Mouse (Mus musculus) forebrain, embryonic 10.5 days (tissue): ENCODE measurements around the gene She. TPM values are rescaled to one million over a fixed set of nuclear protein-coding genes. Genes with fewer than 3 reads are reported as not detected.

ENCODE experiments used
- DNase-seq: peaks from one replicate; pipeline ENCODE4 v3.0.0-alpha.2; 2017; ENCODE audit warnings: low spot score; ENCODE audit errors: extremely low spot score
- H3K27ac ChIP-seq: fragments of 300-500 bp; sonication (generic); 2 replicates; pipeline ENCODE4 v1.5.1; 2016; ENCODE audit warnings: mild to moderate bottlenecking
- H3K27me3 ChIP-seq: fragments of 300-500 bp; sonication (generic); 2 replicates; pipeline ENCODE4 v1.6.1; 2016; ENCODE audit warnings: mild to moderate bottlenecking; ENCODE audit not compliant: poor library complexity, severe bottlenecking
- H3K36me3 ChIP-seq: fragments of 300-500 bp; sonication (generic); replicated peaks from 2 replicates; pipeline ENCODE4 v1.6.1; 2016; ENCODE audit warnings: mild to moderate bottlenecking, moderate library complexity
- H3K4me1 ChIP-seq: fragments of 300-500 bp; sonication (generic); 2 replicates; pipeline ENCODE4 v1.6.1; 2016
- H3K4me3 ChIP-seq: fragments of 300-500 bp; sonication (generic); 2 replicates; pipeline ENCODE4 v1.5.1; 2016; ENCODE audit warnings: mild to moderate bottlenecking, moderate library complexity
- H3K9me3 ChIP-seq: fragments of 300-500 bp; sonication (generic); 2 replicates; pipeline ENCODE4 v1.6.1; 2016; ENCODE audit warnings: mild to moderate bottlenecking, moderate library complexity
- WGBS: fragments of 180-500 bp; shearing (Covaris S2); methylation state at CpG from one replicate; pipeline ENCODE4 v1.1.7; 2016; 5-methylcytosine and 5-hydroxymethylcytosine counted together
- polyA plus RNA-seq: library from polyadenylated mRNA; unstranded; fragments of >200 nt; fragmentation: Nextera tagmentation; extraction: Ambion mirVana; gene quantifications from 2 replicates; pipeline ENCODE4 v1.2.1, GENCODE M21; 2016

Gene She
- polyA plus RNA-seq, 1 experiment from 2014 or later, result 2.3 TPM

GRCm38 (mm10) chr3:89801507-89801847, 29.7 kb upstream of the She start:
- WGBS, result 52% methylated on average over 3 of the region's 3 CpGs
- no peak for DNase-seq
- H3K4me1 ChIP-seq, result peaks cover 12% of the 10 kb centered on the region
- H3K4me3 ChIP-seq, result no peak overlapping the region
- H3K9me3 ChIP-seq, result no peaks in the 10 kb centered on the region
- H3K36me3 ChIP-seq, result no peaks in the 10 kb centered on the region
- H3K27ac ChIP-seq, result no peak overlapping the region
- H3K27me3 ChIP-seq, result peaks cover 9% of the 10 kb centered on the region; the same call in 1 of the 2 replicates

DNA sequence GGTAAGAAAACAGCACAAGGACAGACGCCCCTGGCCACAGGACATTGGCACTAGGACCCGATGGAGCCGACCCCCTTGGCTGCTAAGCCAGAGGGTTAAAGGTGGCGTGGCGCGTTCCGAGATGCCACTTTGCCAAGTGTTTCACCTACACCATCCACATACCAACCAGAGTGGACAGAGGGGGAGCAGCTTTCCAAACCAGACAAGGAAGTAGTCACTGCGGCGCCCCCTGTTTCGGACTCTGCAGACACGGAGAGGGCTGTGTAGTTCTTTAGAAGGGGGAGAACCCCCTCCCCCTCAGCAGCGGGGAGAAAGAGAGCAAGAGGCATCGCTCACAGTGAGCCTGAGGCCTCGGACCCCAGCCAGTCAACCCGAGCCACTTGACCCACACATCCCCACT, 28.3 kb upstream of the She start:
- peaks cover 9% of the 10 kb centered on the region; the same call in 1 of the 2 replicates for H3K27me3 ChIP-seq
- H3K4me3 ChIP-seq, result no peak overlapping the region
- peaks cover 12% of the 10 kb centered on the region for H3K4me1 ChIP-seq
- H3K36me3 ChIP-seq, result no peaks in the 10 kb centered on the region
- no peak overlapping the region for H3K27ac ChIP-seq
- WGBS, result 71% methylated on average over 15 of the region's 15 CpGs
- no peak for DNase-seq
- no peaks in the 10 kb centered on the region for H3K9me3 ChIP-seq

DNA sequence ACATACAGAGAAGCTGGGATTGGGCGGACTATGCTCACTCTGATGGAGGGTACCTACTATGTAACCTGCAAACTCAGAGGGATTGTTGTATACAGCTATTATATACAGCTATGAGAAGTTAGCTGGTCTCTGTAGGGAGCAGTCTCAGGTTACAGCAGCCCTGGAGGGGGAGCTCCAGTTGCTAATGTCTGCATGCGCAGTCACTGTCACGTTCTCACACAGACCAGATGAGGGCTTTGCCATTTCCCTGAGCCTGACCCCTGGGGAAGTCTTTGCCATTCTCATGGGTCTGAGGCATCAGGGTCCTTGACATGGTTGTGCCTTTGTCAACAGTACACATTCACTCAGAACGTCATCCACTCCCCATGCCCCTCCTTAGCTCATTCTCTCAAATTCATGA, 26.0 kb upstream of the She start:
- no peaks in the 10 kb centered on the region for H3K36me3 ChIP-seq
- no peaks in the 10 kb centered on the region for H3K27me3 ChIP-seq
- no peaks in the 10 kb centered on the region for H3K9me3 ChIP-seq
- H3K4me1 ChIP-seq, result 0 out of 2 replicates have a peak, but pooled peaks cover 3% of the 10 kb centered on the region
- DNase-seq, result no peak
- 64% methylated on average over 4 of the region's 4 CpGs for WGBS
- H3K27ac ChIP-seq, result no peak overlapping the region
- no peak overlapping the region for H3K4me3 ChIP-seq

GRCm38 (mm10) chr3:89806751-89807150, 24.4 kb upstream of the She start:
- 93% methylated on average over 2 of the region's 2 CpGs for WGBS
- Histone ChIP-seq H3K27ac (no peak overlapping the region), H3K36me3 (no peaks in the 10 kb centered on the region), H3K4me3 (no peak overlapping the region), H3K9me3 (no peaks in the 10 kb centered on the region; the same call in 1 of the 2 replicates), H3K4me1 (0 out of 2 replicates have a peak, but pooled peaks cover 2% of the 10 kb centered on the region), H3K27me3 (no peaks in the 10 kb centered on the region)
- DNase-seq, result no peak

DNA sequence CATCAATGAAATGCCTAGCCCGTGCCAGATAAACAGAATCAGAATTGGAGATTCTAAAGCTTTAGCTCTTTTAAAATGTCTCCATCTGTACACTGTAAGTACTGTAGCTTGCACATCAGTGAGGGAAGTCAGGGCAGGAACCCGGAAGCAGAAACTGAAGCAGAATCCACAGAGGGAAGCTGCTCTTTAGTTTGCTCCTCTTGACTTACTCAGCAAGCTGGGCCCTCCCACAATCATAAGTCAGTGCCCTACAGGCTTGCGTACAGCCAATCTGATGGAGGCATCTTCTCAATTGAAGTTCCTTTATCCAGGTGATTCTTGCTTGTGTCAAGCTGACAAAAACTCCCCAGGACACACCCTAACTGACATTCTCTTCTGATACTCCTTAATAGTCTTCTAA, 24.0 kb upstream of the She start:
- Histone ChIP-seq H3K36me3 (no peaks in the 10 kb centered on the region), H3K4me3 (no peak overlapping the region), H3K9me3 (no peaks in the 10 kb centered on the region; the same call in 1 of the 2 replicates), H3K4me1 (no peaks in the 10 kb centered on the region), H3K27ac (no peak overlapping the region), H3K27me3 (no peaks in the 10 kb centered on the region)
- 91% methylated on average over 3 of the region's 3 CpGs for WGBS
- DNase-seq, result no peak

- H3K9me3 ChIP-seq, result no peaks in the 10 kb centered on the region; the same call in 1 of the 2 replicates
- DNase-seq, result no peak
- 86% methylated on average over 5 of the region's 5 CpGs for WGBS
- no peaks in the 10 kb centered on the region for H3K27me3 ChIP-seq
- H3K4me3 ChIP-seq, result no peak overlapping the region
- no peak overlapping the region for H3K27ac ChIP-seq
- H3K4me1 ChIP-seq, result no peaks in the 10 kb centered on the region
- H3K36me3 ChIP-seq, result no peaks in the 10 kb centered on the region
These were observed 23.3 kb upstream of the She start for GRCm38 (mm10) chr3:89807881-89808280.

GRCm38 (mm10) chr3:89808638-89809037, 22.5 kb upstream of the She start:
- no peaks in the 10 kb centered on the region; the same call in 1 of the 2 replicates for H3K9me3 ChIP-seq
- H3K27me3 ChIP-seq, result no peaks in the 10 kb centered on the region
- 67% methylated on average over 9 of the region's 9 CpGs for WGBS
- no peak overlapping the region for H3K27ac ChIP-seq
- DNase-seq, result no peak
- no peak overlapping the region for H3K4me3 ChIP-seq
- H3K4me1 ChIP-seq, result no peaks in the 10 kb centered on the region
- no peaks in the 10 kb centered on the region for H3K36me3 ChIP-seq

DNA sequence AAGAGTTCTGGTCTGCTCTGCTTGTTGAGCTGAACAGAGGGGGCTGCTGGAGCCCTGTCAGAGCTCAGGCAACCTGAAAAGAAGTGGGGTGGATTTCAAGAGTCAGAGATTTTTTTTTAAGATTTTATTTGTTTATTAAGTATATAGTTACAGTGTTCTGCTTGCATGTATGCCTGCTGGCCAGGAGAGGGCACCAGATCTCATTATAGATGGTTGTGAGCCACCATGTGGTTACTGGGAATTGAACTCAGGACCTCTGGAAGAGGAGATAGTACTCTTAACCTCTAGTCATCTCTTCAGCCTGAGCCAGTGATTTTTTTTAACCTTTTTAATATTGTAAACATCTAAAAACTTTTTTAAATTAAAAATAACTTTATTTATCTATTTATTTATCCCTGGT, 20.3 kb upstream of the She start:
- no peaks in the 10 kb centered on the region for H3K27me3 ChIP-seq
- no peak for DNase-seq

DNA sequence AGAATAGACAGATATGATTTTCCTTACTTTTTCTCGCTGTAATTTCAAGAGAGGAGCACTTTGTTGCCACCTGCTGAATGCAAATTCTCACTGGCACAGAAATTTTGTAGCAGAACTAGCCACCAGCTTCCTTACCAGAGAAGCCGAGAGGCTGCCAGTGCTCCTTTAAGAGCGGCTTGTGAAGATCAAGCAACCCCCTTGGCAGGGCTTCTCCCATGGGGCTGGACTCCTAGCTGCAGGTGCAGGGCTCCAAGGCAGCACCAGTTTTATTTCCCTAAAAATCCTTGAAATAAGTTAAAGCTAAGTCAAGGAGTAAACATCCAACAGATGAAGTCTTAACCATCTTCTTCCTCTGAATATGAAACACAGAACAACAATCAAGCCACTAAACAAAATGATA, 19.0 kb upstream of the She start:
- H3K27ac ChIP-seq, result no peak overlapping the region
- 75% methylated on average over 3 of the region's 3 CpGs for WGBS
- H3K36me3 ChIP-seq, result no peaks in the 10 kb centered on the region
- H3K4me1 ChIP-seq, result no peaks in the 10 kb centered on the region
- no peaks in the 10 kb centered on the region for H3K27me3 ChIP-seq
- no peak for DNase-seq
- H3K9me3 ChIP-seq, result no peaks in the 10 kb centered on the region; the same call in 1 of the 2 replicates
- H3K4me3 ChIP-seq, result no peak overlapping the region

More for the DNA sequence above, 20.3 kb upstream of the She start:
- Histone ChIP-seq H3K36me3 (no peaks in the 10 kb centered on the region), H3K9me3 (no peaks in the 10 kb centered on the region; the same call in 1 of the 2 replicates), H3K4me3 (no peak overlapping the region), H3K27ac (no peak overlapping the region), H3K4me1 (no peaks in the 10 kb centered on the region)

DNA sequence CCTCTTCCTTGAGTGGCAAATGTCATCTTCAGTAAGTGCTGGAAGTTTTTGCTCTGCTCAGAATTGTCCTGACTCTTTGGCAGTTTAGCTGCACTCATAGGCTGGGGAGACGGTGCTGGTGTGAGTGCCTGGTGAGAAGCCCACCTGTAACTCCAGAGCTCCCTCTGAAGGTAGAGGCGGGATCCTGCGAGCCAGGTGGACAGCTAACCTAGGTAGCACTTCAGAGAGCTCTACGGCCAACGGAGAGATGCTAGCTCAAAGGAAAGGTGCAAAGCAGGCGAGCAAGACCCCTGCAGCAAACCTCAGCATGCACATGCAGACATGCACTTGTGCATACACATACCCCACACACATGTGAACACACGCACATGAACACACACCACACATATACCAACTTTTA, 17.1 kb upstream of the She start:
- Histone ChIP-seq H3K36me3 (no peaks in the 10 kb centered on the region), H3K4me3 (no peak overlapping the region), H3K27ac (no peak overlapping the region), H3K4me1 (no peaks in the 10 kb centered on the region), H3K27me3 (no peaks in the 10 kb centered on the region), H3K9me3 (no peaks in the 10 kb centered on the region; the same call in 1 of the 2 replicates)
- WGBS, result 78% methylated on average over 7 of the region's 7 CpGs
- DNase-seq, result no peak

- H3K36me3 ChIP-seq, result no peaks in the 10 kb centered on the region
- no peaks in the 10 kb centered on the region for H3K4me1 ChIP-seq
- H3K27ac ChIP-seq, result no peak overlapping the region
- no peak overlapping the region for H3K4me3 ChIP-seq
- 60% methylated on average over 4 of the region's 4 CpGs for WGBS
- no peak for DNase-seq
- H3K9me3 ChIP-seq, result no peaks in the 10 kb centered on the region
- no peaks in the 10 kb centered on the region; the same call in 1 of the 2 replicates for H3K27me3 ChIP-seq
These were observed 14.1 kb upstream of the She start for GRCm38 (mm10) chr3:89817056-89817455.

DNA sequence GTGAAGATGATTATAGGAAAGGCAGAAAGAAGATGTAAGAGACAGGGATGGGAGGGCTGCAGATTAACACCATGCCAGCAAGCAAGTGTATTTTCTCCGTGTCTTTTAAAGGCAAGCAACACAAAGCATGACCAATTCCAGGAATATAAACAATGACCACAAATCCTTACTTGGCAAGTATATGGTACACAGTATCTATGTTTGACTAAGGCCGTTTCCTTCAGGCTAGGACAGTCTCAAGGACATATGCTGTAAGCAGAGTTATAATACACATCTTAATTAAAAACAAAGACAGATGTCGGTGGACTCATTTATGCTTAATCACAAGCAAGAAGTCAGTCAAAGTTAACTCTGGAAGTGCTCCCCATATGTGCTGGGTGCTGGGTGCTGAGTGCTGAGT, 12.6 kb upstream of the She start:
- Histone ChIP-seq H3K27me3 (no peaks in the 10 kb centered on the region; the same call in 1 of the 2 replicates), H3K27ac (no peak overlapping the region), H3K4me3 (no peak overlapping the region), H3K4me1 (no peaks in the 10 kb centered on the region), H3K36me3 (no peaks in the 10 kb centered on the region), H3K9me3 (no peaks in the 10 kb centered on the region)
- WGBS, result 87% methylated on average over 3 of the region's 3 CpGs
- DNase-seq, result no peak

DNA sequence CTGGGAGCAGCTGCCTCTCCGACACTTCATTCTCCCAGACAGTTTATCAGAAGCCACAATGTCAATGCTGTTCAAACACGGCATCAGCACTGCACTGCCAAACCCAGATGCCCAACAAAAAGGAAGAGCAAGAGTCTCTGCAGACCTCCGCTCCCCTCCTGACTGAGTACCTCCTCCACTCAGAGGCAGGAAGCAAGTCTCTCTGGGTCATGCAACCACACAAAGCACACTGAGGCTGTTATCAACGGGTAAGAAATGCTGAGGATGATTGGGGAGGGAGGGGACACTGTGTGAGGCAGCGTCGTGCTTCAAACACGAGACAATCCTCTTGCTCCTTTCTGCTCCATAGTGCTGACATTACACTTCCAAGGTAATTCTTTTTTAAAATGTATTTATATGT, 11.3 kb upstream of the She start:
- DNase-seq, result no peak
- no peaks in the 10 kb centered on the region for H3K36me3 ChIP-seq
- no peaks in the 10 kb centered on the region; the same call in 1 of the 2 replicates for H3K27me3 ChIP-seq
- no peak overlapping the region for H3K27ac ChIP-seq
- no peaks in the 10 kb centered on the region for H3K9me3 ChIP-seq
- WGBS, result 75% methylated on average over 7 of the region's 7 CpGs
- no peaks in the 10 kb centered on the region for H3K4me1 ChIP-seq
- H3K4me3 ChIP-seq, result no peak overlapping the region
